ENCODE assay signal across 8 mouse cellular contexts in genomic region chr8:84977435-84978247, GRCm38 (mm10). TPM values are rescaled to one million over a fixed set of nuclear protein-coding genes. Genes with fewer than 3 reads are reported as not detected.
A peak's percentile ranks its signal among the peaks of the same experiment; 100 is the strongest.
DNase-seq lines count a peak whose midpoint lies in the region; ATAC-seq lines count a peak whose summit lies in the region.

No protein-coding gene starts in this region.

- H3K4me3 ChIP-seq in heart, embryonic 11.5 days (ENCODE audit: low read depth, low read length) = peak overlapping the region; percentile 60
- H3K4me3 ChIP-seq in kidney, embryonic 14.5 days (ENCODE audit: low read length) = peak overlapping the region; percentile 58
- peak overlapping the region; percentile 76 for H3K4me3 ChIP-seq in liver, embryonic 13.5 days (replicated peaks)

- no peaks in the 10 kb centered on the region for H3K9me3 ChIP-seq in heart, embryonic 11.5 days (replicated peaks; ENCODE audit: control insufficient read depth, low read length)
- no peaks in the 10 kb centered on the region for H3K9me3 ChIP-seq in kidney, embryonic 14.5 days (ENCODE audit: control insufficient read depth, low read length)
- no peaks in the 10 kb centered on the region for H3K9me3 ChIP-seq in liver, embryonic 13.5 days (replicated peaks)

- peak overlapping the region; percentile 78 for H3K9ac ChIP-seq in heart, embryonic 11.5 days (ENCODE audit: low read depth, low read length)
- peak overlapping the region; percentile 68 for H3K9ac ChIP-seq in kidney, embryonic 14.5 days (ENCODE audit: low read depth, low read length)
- H3K9ac ChIP-seq in liver, embryonic 13.5 days = peak overlapping the region; percentile 96

- H3K27ac ChIP-seq in heart, embryonic 11.5 days (ENCODE audit: low read depth, low read length) = peak overlapping the region; percentile 79
- peak overlapping the region; percentile 52; the same call in 1 of the 2 replicates for H3K27ac ChIP-seq in kidney, embryonic 14.5 days (ENCODE audit: low read depth, low read length)
- peak overlapping the region; percentile 99 for H3K27ac ChIP-seq in liver, embryonic 13.5 days

- under 1% methylated on average over 70 of the region's 70 CpGs for WGBS in heart, embryonic 11.5 days (ENCODE audit: insufficient replicate concordance)
- 1% methylated on average over 69 of the region's 70 CpGs for WGBS in kidney, embryonic 14.5 days
- under 1% methylated on average over 69 of the region's 70 CpGs for WGBS in liver, embryonic 13.5 days (ENCODE audit: insufficient replicate concordance)

- H3K27me3 ChIP-seq in heart, embryonic 11.5 days (ENCODE audit: control insufficient read depth, insufficient read depth, low read length) = 0 out of 2 replicates have a peak, but pooled peaks cover 3% of the 10 kb centered on the region
- H3K27me3 ChIP-seq in kidney, embryonic 14.5 days (ENCODE audit: control insufficient read depth, insufficient read depth, low read length) = no peaks in the 10 kb centered on the region; the same call in 1 of the 2 replicates
- no peaks in the 10 kb centered on the region for H3K27me3 ChIP-seq in liver, embryonic 13.5 days

- no peak for ATAC-seq in heart, embryonic 11.5 days (replicated peaks; ENCODE audit: insufficient number of reproducible peaks, low FRiP score, low TSS enrichment)
- ATAC-seq in kidney, embryonic 14.5 days (ENCODE audit: low FRiP score, low TSS enrichment) = no peak
- ATAC-seq in liver, embryonic 13.5 days (ENCODE audit: low read depth) = no peak

- H3K4me1 ChIP-seq in heart, embryonic 11.5 days (ENCODE audit: control insufficient read depth, insufficient read depth, low read length) = peaks cover 43% of the 10 kb centered on the region
- peaks cover 56% of the 10 kb centered on the region for H3K4me1 ChIP-seq in kidney, embryonic 14.5 days (ENCODE audit: control insufficient read depth, insufficient read depth, low read length)
- peaks cover 99% of the 10 kb centered on the region for H3K4me1 ChIP-seq in liver, embryonic 13.5 days (replicated peaks)

- H3K36me3 ChIP-seq in heart, embryonic 11.5 days (ENCODE audit: control insufficient read depth, insufficient read depth, low read length) = no peaks in the 10 kb centered on the region
- H3K36me3 ChIP-seq in kidney, embryonic 14.5 days (ENCODE audit: control insufficient read depth, insufficient read depth, low read length) = peaks cover 19% of the 10 kb centered on the region
- peaks cover 27% of the 10 kb centered on the region for H3K36me3 ChIP-seq in liver, embryonic 13.5 days

- peak; percentile 59 to 67 for DNase-seq in urinary bladder, adult 18-20 months (ENCODE audit: low spot score in 2 of 2)
- DNase-seq in urinary bladder, postnatal 10 days (ENCODE audit: low spot score) = no peak
- peak; percentile 65 for DNase-seq in embryo, embryonic 9.5 days (ENCODE audit: extremely low spot score)
- peak; percentile 62 for DNase-seq in liver, embryonic 13.5 days
- DNase-seq in natural killer cell, adult 2 months (ENCODE audit: low spot score in 2 of 2) = peak; percentile 66 to 75
- peak; percentile 64 for DNase-seq in testis, postnatal 14 days (ENCODE audit: low spot score)

- H3K4me2 ChIP-seq in heart, embryonic 11.5 days = peak overlapping the region; percentile 98
- H3K4me2 ChIP-seq in kidney, embryonic 14.5 days (replicated peaks; ENCODE audit: low read depth, low read length) = peak overlapping the region; percentile 98
- peak overlapping the region; percentile 99 for H3K4me2 ChIP-seq in liver, embryonic 13.5 days

RNA-seq across cellular contexts. Expression of gene Junb, which starts 0.9 kb away (rescaled TPM):
- 7.6 and 9.3 TPM in 2 replicates for polyA plus RNA-seq in heart, embryonic 11.5 days (2014; fragmentation: Nextera tagmentation; extraction: Ambion mirVana)
- polyA plus RNA-seq in kidney, embryonic 14.5 days (2014; fragmentation: Nextera tagmentation; extraction: Ambion mirVana) = 7.3 and 10.0 TPM in 2 replicates
- polyA plus RNA-seq in liver, embryonic 13.5 days (2015; fragmentation: Nextera tagmentation; extraction: Ambion mirVana) = 12.2 and 15.3 TPM in 2 replicates

RNA-seq across cellular contexts. Expression of gene Rnaseh2a, which starts 8.1 kb away (rescaled TPM):
- 95.9 and 106 TPM in 2 replicates for polyA plus RNA-seq in heart, embryonic 11.5 days (2014; fragmentation: Nextera tagmentation; extraction: Ambion mirVana)
- polyA plus RNA-seq in kidney, embryonic 14.5 days (2014; fragmentation: Nextera tagmentation; extraction: Ambion mirVana) = 143 and 154 TPM in 2 replicates
- 130 TPM in 2 replicates for polyA plus RNA-seq in liver, embryonic 13.5 days (2015; fragmentation: Nextera tagmentation; extraction: Ambion mirVana)

RNA-seq across cellular contexts. Expression of gene Prdx2, which starts 8.3 kb away (rescaled TPM):
- polyA plus RNA-seq in heart, embryonic 11.5 days (2014; fragmentation: Nextera tagmentation; extraction: Ambion mirVana) = 862 and 992 TPM in 2 replicates
- polyA plus RNA-seq in kidney, embryonic 14.5 days (2014; fragmentation: Nextera tagmentation; extraction: Ambion mirVana) = 965 and 1,048 TPM in 2 replicates
- polyA plus RNA-seq in liver, embryonic 13.5 days (2015; fragmentation: Nextera tagmentation; extraction: Ambion mirVana) = 1,982 and 2,114 TPM in 2 replicates

RNA-seq across cellular contexts. Expression of gene Gm49661, which starts 8.4 kb away (rescaled TPM):
- polyA plus RNA-seq in heart, embryonic 11.5 days (2014; fragmentation: Nextera tagmentation; extraction: Ambion mirVana) = not detected in 2 replicates
- not detected in 2 replicates for polyA plus RNA-seq in kidney, embryonic 14.5 days (2014; fragmentation: Nextera tagmentation; extraction: Ambion mirVana)
- not detected in 2 replicates for polyA plus RNA-seq in liver, embryonic 13.5 days (2015; fragmentation: Nextera tagmentation; extraction: Ambion mirVana)

RNA-seq across cellular contexts. Expression of gene Hook2, which starts 12.8 kb away (rescaled TPM):
- 6.7 and 7.1 TPM in 2 replicates for polyA plus RNA-seq in heart, embryonic 11.5 days (2014; fragmentation: Nextera tagmentation; extraction: Ambion mirVana)
- 14.6 and 18.7 TPM in 2 replicates for polyA plus RNA-seq in kidney, embryonic 14.5 days (2014; fragmentation: Nextera tagmentation; extraction: Ambion mirVana)
- polyA plus RNA-seq in liver, embryonic 13.5 days (2015; fragmentation: Nextera tagmentation; extraction: Ambion mirVana) = 7.2 and 7.4 TPM in 2 replicates
